Mouse (Mus musculus) forebrain, embryonic 11.5 days (tissue): Measurements from ENCODE around the gene Pik3r1. TPM values are rescaled to one million over a fixed set of nuclear protein-coding genes. Genes with fewer than 3 reads are reported as not detected.
A peak's percentile ranks its signal among the peaks of the same experiment; 100 is the strongest.

Experiments used
- ATAC-seq: fragments of 200-750 bp; cut with Nextera tagmentation; replicated peaks from 2 replicates; pipeline ENCODE4 v1.8.0; 2017; ENCODE audit warnings: moderate TSS enrichment; ENCODE audit not compliant: low FRiP score
- DNase-seq: peaks from one replicate; pipeline ENCODE4 v3.0.0-alpha.2; 2017; ENCODE audit warnings: low spot score
- H3K27ac ChIP-seq: fragments of 300-500 bp; sonication (generic); 2 replicates; pipeline ENCODE4 v1.5.1; 2014; ENCODE audit warnings: low read depth, low read length
- H3K27me3 ChIP-seq: fragments of 300-500 bp; sonication (generic); 2 replicates; pipeline ENCODE4 v1.6.1; 2014; ENCODE audit warnings: mild to moderate bottlenecking, low read length, mixed read lengths; ENCODE audit not compliant: control insufficient read depth, insufficient read depth
- H3K36me3 ChIP-seq: fragments of 300-500 bp; sonication (generic); 2 replicates; pipeline ENCODE4 v1.6.1; 2014; ENCODE audit warnings: mild to moderate bottlenecking, low read length, moderate library complexity, mixed read lengths; ENCODE audit not compliant: control insufficient read depth, insufficient read depth
- H3K4me1 ChIP-seq: fragments of 300-500 bp; sonication (generic); replicated peaks from 2 replicates; pipeline ENCODE4 v1.6.1; 2014; ENCODE audit warnings: low read length, mixed read lengths; ENCODE audit not compliant: control insufficient read depth, insufficient read depth
- H3K4me2 ChIP-seq: fragments of 300-500 bp; sonication (generic); 2 replicates; pipeline ENCODE4 v1.6.1; 2014; ENCODE audit warnings: low read depth, mild to moderate bottlenecking, low read length, moderate library complexity, mixed read lengths; ENCODE audit not compliant: severe bottlenecking
- H3K4me3 ChIP-seq: fragments of 300-500 bp; sonication (generic); 2 replicates; pipeline ENCODE4 v1.5.1; 2014; ENCODE audit warnings: low read depth, low read length
- H3K9ac ChIP-seq: fragments of 300-500 bp; sonication (generic); 2 replicates; pipeline ENCODE4 v1.6.1; 2014; ENCODE audit warnings: low read length
- H3K9me3 ChIP-seq: fragments of 300-500 bp; sonication (generic); 2 replicates; pipeline ENCODE4 v1.6.1; 2016; ENCODE audit warnings: low read length, mixed read lengths; ENCODE audit not compliant: control insufficient read depth
- WGBS: fragments of 180-500 bp; shearing (Covaris S2); extraction: QIAGEN DNeasy Blood & Tissue Kit; methylation state at CpG from one replicate; pipeline ENCODE4 v1.1.7; 2014; 5-methylcytosine and 5-hydroxymethylcytosine counted together
- polyA plus RNA-seq: library from polyadenylated mRNA; unstranded; fragments of >200 nt; fragmentation: Nextera tagmentation; extraction: Ambion mirVana; gene quantifications from 2 replicates; pipeline ENCODE4 v1.2.1, GENCODE M21; 2014

Pik3r1 gene
- polyA plus RNA-seq, 1 experiment from 2014 or later, result 18.3 TPM

- no peak overlapping the region for H3K9ac ChIP-seq
- H3K36me3 ChIP-seq, result no peaks in the 10 kb centered on the region
- H3K4me2 ChIP-seq, result no peak overlapping the region
- no peaks in the 10 kb centered on the region for H3K9me3 ChIP-seq
- no peaks in the 10 kb centered on the region for H3K27me3 ChIP-seq
- DNase-seq (no peak), ATAC-seq (no peak)
- 89% methylated on average over 14 of the region's 14 CpGs for WGBS
- H3K4me1 ChIP-seq, result no peaks in the 10 kb centered on the region
- no peak overlapping the region for H3K27ac ChIP-seq
- no peak overlapping the region for H3K4me3 ChIP-seq
Measured at GRCm38 (mm10) chr13:101702096-101702775, 65.8 kb downstream of the Pik3r1 start.

GRCm38 (mm10) chr13:101701632-101702031 is 66.4 kb downstream of the Pik3r1 start:
- Histone ChIP-seq H3K4me1 (no peaks in the 10 kb centered on the region), H3K9me3 (no peaks in the 10 kb centered on the region), H3K9ac (no peak overlapping the region), H3K27me3 (no peaks in the 10 kb centered on the region), H3K4me3 (no peak overlapping the region), H3K36me3 (no peaks in the 10 kb centered on the region), H3K4me2 (no peak overlapping the region), H3K27ac (no peak overlapping the region)
- DNase-seq (no peak), ATAC-seq (no peak)
- 93% methylated on average over 8 of the region's 8 CpGs for WGBS

GRCm38 (mm10) chr13:101699742-101700141 is 68.3 kb downstream of the Pik3r1 start:
- peaks cover 3% of the 10 kb centered on the region; the same call in 1 of the 2 replicates for H3K4me1 ChIP-seq
- H3K36me3 ChIP-seq, result no peaks in the 10 kb centered on the region
- no peak for DNase-seq
- H3K27ac ChIP-seq, result no peak overlapping the region
- H3K9ac ChIP-seq, result no peak overlapping the region
- no peak overlapping the region for H3K4me2 ChIP-seq
- ATAC-seq, result no peak
- no peak overlapping the region for H3K4me3 ChIP-seq
- 79% methylated on average over 5 of the region's 5 CpGs for WGBS
- H3K27me3 ChIP-seq, result no peaks in the 10 kb centered on the region
- H3K9me3 ChIP-seq, result no peaks in the 10 kb centered on the region

- Histone ChIP-seq H3K27me3 (no peaks in the 10 kb centered on the region), H3K4me3 (no peak overlapping the region), H3K4me2 (no peak overlapping the region), H3K36me3 (no peaks in the 10 kb centered on the region), H3K4me1 (peaks cover 5% of the 10 kb centered on the region; the same call in 1 of the 2 replicates), H3K27ac (no peak overlapping the region), H3K9me3 (no peaks in the 10 kb centered on the region), H3K9ac (no peak overlapping the region)
- 85% methylated on average over 5 of the region's 5 CpGs for WGBS
- DNase-seq, result no peak
- ATAC-seq, result no peak
Measured at GRCm38 (mm10) chr13:101697966-101698365, 70.1 kb downstream of the Pik3r1 start.

- Histone ChIP-seq H3K27ac (no peak overlapping the region), H3K4me1 (peaks cover 6% of the 10 kb centered on the region; the same call in 1 of the 2 replicates), H3K27me3 (no peaks in the 10 kb centered on the region), H3K4me3 (no peak overlapping the region), H3K9me3 (no peaks in the 10 kb centered on the region), H3K36me3 (no peaks in the 10 kb centered on the region), H3K9ac (no peak overlapping the region), H3K4me2 (no peak overlapping the region)
- ATAC-seq, result no peak
- WGBS, result 65% methylated on average over 5 of the region's 5 CpGs
- no peak for DNase-seq
Measured at GRCm38 (mm10) chr13:101697461-101697860, 70.6 kb downstream of the Pik3r1 start.

- H3K27me3 ChIP-seq, result no peaks in the 10 kb centered on the region
- no peak overlapping the region for H3K4me2 ChIP-seq
- WGBS, result 79% methylated on average over 7 of the region's 7 CpGs
- no peaks in the 10 kb centered on the region for H3K36me3 ChIP-seq
- no peaks in the 10 kb centered on the region for H3K9me3 ChIP-seq
- DNase-seq, result no peak
- H3K4me1 ChIP-seq, result peaks cover 7% of the 10 kb centered on the region; the same call in 1 of the 2 replicates
- no peak overlapping the region for H3K27ac ChIP-seq
- no peak overlapping the region for H3K9ac ChIP-seq
- no peak overlapping the region for H3K4me3 ChIP-seq
- no peak for ATAC-seq
Measured at GRCm38 (mm10) chr13:101696827-101697226, 71.2 kb downstream of the Pik3r1 start.

- ATAC-seq (no peak), DNase-seq (no peak)
- 55% methylated on average over 3 of the region's 3 CpGs for WGBS
- H3K4me1 ChIP-seq, result peaks cover 7% of the 10 kb centered on the region; the same call in 1 of the 2 replicates
- no peak overlapping the region for H3K27ac ChIP-seq
- no peaks in the 10 kb centered on the region for H3K9me3 ChIP-seq
- H3K27me3 ChIP-seq, result no peaks in the 10 kb centered on the region
- no peak overlapping the region for H3K4me2 ChIP-seq
- no peak overlapping the region for H3K4me3 ChIP-seq
- H3K36me3 ChIP-seq, result no peaks in the 10 kb centered on the region
- no peak overlapping the region for H3K9ac ChIP-seq
Measured at GRCm38 (mm10) chr13:101696316-101696715, 71.7 kb downstream of the Pik3r1 start.

GRCm38 (mm10) chr13:101695876-101696275 is 72.1 kb downstream of the Pik3r1 start:
- H3K4me2 ChIP-seq, result no peak overlapping the region
- no peaks in the 10 kb centered on the region for H3K27me3 ChIP-seq
- no peaks in the 10 kb centered on the region for H3K9me3 ChIP-seq
- H3K27ac ChIP-seq, result no peak overlapping the region
- no peaks in the 10 kb centered on the region for H3K36me3 ChIP-seq
- ATAC-seq (no peak), DNase-seq (peak; percentile 90)
- no peak overlapping the region for H3K9ac ChIP-seq
- H3K4me1 ChIP-seq, result peaks cover 7% of the 10 kb centered on the region; the same call in 1 of the 2 replicates
- no peak overlapping the region for H3K4me3 ChIP-seq
- WGBS, result 4% methylated on average over 7 of the region's 7 CpGs
